20 mouse cellular contexts compared by ENCODE assay signal in genomic region chr19:24698651-24699050, GRCm38 (mm10). TPM values are rescaled to one million over a fixed set of nuclear protein-coding genes. Genes with fewer than 3 reads are reported as not detected.
DNase-seq lines count a peak whose midpoint lies in the region; ATAC-seq and TF ChIP-seq lines count a peak whose summit lies in the region.
"Had no signal": no experiment of that assay in that cellular context is flagged by ENCODE, and none has a peak within 500 bp of the region (broad histone marks: within the 10 kb centered on the region; RNA-seq: fewer than 3 reads in every experiment).

No protein-coding gene starts in this region.

- no peaks in the 10 kb centered on the region for H3K9me3 ChIP-seq in heart, embryonic 16.5 days (replicated peaks; ENCODE audit: control insufficient read depth, low read length)
- H3K9me3 ChIP-seq in neural tube, embryonic 15.5 days (replicated peaks): no peaks in the 10 kb centered on the region
- H3K9me3 ChIP-seq in forebrain, embryonic 11.5 days (ENCODE audit: control insufficient read depth, low read length): no peaks in the 10 kb centered on the region
- H3K9me3 ChIP-seq: embryonic facial prominence, embryonic 10.5 days; forebrain, embryonic 15.5 days; liver, embryonic 13.5 days; megakaryocyte, embryonic 14.5 days; midbrain, embryonic 15.5 days had no signal

- H3K4me2 ChIP-seq in heart, embryonic 16.5 days (ENCODE audit: low read depth, low read length): 0 out of 2 replicates have a peak overlapping the region, but pooled peaks have one; percentile 9
- H3K4me2 ChIP-seq in neural tube, embryonic 15.5 days: no peak overlapping the region
- no peak overlapping the region for H3K4me2 ChIP-seq in forebrain, embryonic 11.5 days (ENCODE audit: low read depth, low read length, severe bottlenecking)
- H3K4me2 ChIP-seq: forebrain, embryonic 15.5 days; hindbrain, embryonic 14.5 days; liver, embryonic 13.5 days; midbrain, embryonic 15.5 days had no signal

- no peak for ATAC-seq in heart, embryonic 16.5 days (replicated peaks; ENCODE audit: extremely low read depth, insufficient read depth, low FRiP score)
- no peak for ATAC-seq in neural tube, embryonic 15.5 days (ENCODE audit: low FRiP score)
- ATAC-seq in forebrain, embryonic 11.5 days (replicated peaks; ENCODE audit: low FRiP score): no peak
- ATAC-seq: forebrain, embryonic 15.5 days; midbrain, embryonic 15.5 days had no signal

- H3K4me3 ChIP-seq in heart, embryonic 16.5 days (ENCODE audit: low read length): no peak overlapping the region
- no peak overlapping the region for H3K4me3 ChIP-seq in left cerebral cortex, adult 2 months
- no peak overlapping the region for H3K4me3 ChIP-seq in neural tube, embryonic 15.5 days (replicated peaks)
- no peak overlapping the region for H3K4me3 ChIP-seq in forebrain, embryonic 11.5 days (ENCODE audit: low read depth, low read length)
- H3K4me3 ChIP-seq: embryonic facial prominence, embryonic 10.5 days; forebrain, embryonic 15.5 days; liver, embryonic 13.5 days; megakaryocyte, embryonic 14.5 days; midbrain, embryonic 15.5 days had no signal

- no peak for TF ChIP-seq CTCF in left cerebral cortex, adult 2 months (IDR thresholded peaks at IDR 0.05)

- no peak overlapping the region for H3K9ac ChIP-seq in heart, embryonic 16.5 days (ENCODE audit: low read length)
- no peak overlapping the region for H3K9ac ChIP-seq in neural tube, embryonic 15.5 days (replicated peaks)
- H3K9ac ChIP-seq in forebrain, embryonic 11.5 days (ENCODE audit: low read length): no peak overlapping the region
- H3K9ac ChIP-seq: forebrain, embryonic 15.5 days; hindbrain, embryonic 14.5 days; liver, embryonic 13.5 days; midbrain, embryonic 15.5 days had no signal

- 44% methylated on average over 5 of the region's 5 CpGs for WGBS in heart, embryonic 16.5 days
- WGBS in neural tube, embryonic 15.5 days: 44% methylated on average over 5 of the region's 5 CpGs
- 86% methylated on average over 5 of the region's 5 CpGs for WGBS in forebrain, embryonic 11.5 days

- peak; percentile 42 for DNase-seq in adrenal gland, adult 2 months
- no peak for DNase-seq in adrenal gland, postnatal 10 days
- DNase-seq in heart, postnatal 25 days (ENCODE audit: low spot score): no peak
- DNase-seq in left cerebral cortex, adult 2 months (ENCODE audit: extremely low spot score in 1 of 2, low spot score in 2 of 2): no peak
- DNase-seq in left cerebral cortex, adult 18-20 months (ENCODE audit: low spot score in 2 of 2): no peak
- no peak for DNase-seq in forebrain, embryonic 11.5 days (ENCODE audit: low spot score)
- DNase-seq: cerebellum, adult 11 months; cerebellum, postnatal 25 days; heart, postnatal 14 days; liver, embryonic 13.5 days; right cerebral cortex, adult 18-20 months; thymus, adult 2 months had no signal

- no peaks in the 10 kb centered on the region for H3K27me3 ChIP-seq in heart, embryonic 16.5 days (ENCODE audit: control insufficient read depth, insufficient read depth, low read length)
- no peaks in the 10 kb centered on the region for H3K27me3 ChIP-seq in neural tube, embryonic 15.5 days (replicated peaks)
- no peaks in the 10 kb centered on the region for H3K27me3 ChIP-seq in forebrain, embryonic 11.5 days (ENCODE audit: control insufficient read depth, insufficient read depth, low read length)
- H3K27me3 ChIP-seq: CH12.LX; forebrain, embryonic 15.5 days; liver, embryonic 13.5 days; midbrain, embryonic 15.5 days had no signal

- no peaks in the 10 kb centered on the region for H3K36me3 ChIP-seq in heart, embryonic 16.5 days (ENCODE audit: control insufficient read depth, insufficient read depth)
- H3K36me3 ChIP-seq in neural tube, embryonic 15.5 days: no peaks in the 10 kb centered on the region
- H3K36me3 ChIP-seq in forebrain, embryonic 11.5 days (ENCODE audit: control insufficient read depth, insufficient read depth, low read length): no peaks in the 10 kb centered on the region
- H3K36me3 ChIP-seq: embryonic facial prominence, embryonic 10.5 days; forebrain, embryonic 15.5 days; liver, embryonic 13.5 days; midbrain, embryonic 15.5 days had no signal

- no peak overlapping the region for H3K27ac ChIP-seq in heart, embryonic 16.5 days (ENCODE audit: low read length)
- 0 out of 2 replicates have a peak overlapping the region, but pooled peaks have one; percentile 15 for H3K27ac ChIP-seq in left cerebral cortex, adult 2 months
- peak overlapping the region; percentile 51; the same call in 1 of the 2 replicates for H3K27ac ChIP-seq in neural tube, embryonic 15.5 days (replicated peaks)
- H3K27ac ChIP-seq in forebrain, embryonic 11.5 days (ENCODE audit: low read depth, low read length): no peak overlapping the region
- H3K27ac ChIP-seq: embryonic facial prominence, embryonic 10.5 days; forebrain, embryonic 15.5 days; hindbrain, embryonic 14.5 days; liver, embryonic 13.5 days; midbrain, embryonic 15.5 days had no signal

- intact Hi-C loops in heart, postnatal 25 days (cut with DNase I): no loop called here
- intact Hi-C loops in left cerebral cortex, adult 2 months (cut with DNase I): no loop called here

- H3K4me1 ChIP-seq in heart, embryonic 16.5 days (ENCODE audit: control insufficient read depth, insufficient read depth, low read length): peaks cover 11% of the 10 kb centered on the region
- no peaks in the 10 kb centered on the region for H3K4me1 ChIP-seq in neural tube, embryonic 15.5 days
- H3K4me1 ChIP-seq in forebrain, embryonic 11.5 days (replicated peaks; ENCODE audit: control insufficient read depth, insufficient read depth, low read length): no peaks in the 10 kb centered on the region
- H3K4me1 ChIP-seq: liver, embryonic 13.5 days; megakaryocyte, embryonic 14.5 days; midbrain, embryonic 15.5 days had no signal

RNA-seq across cellular contexts. Expression of gene Tmem252, which starts 24.8 kb away (rescaled TPM):
- total RNA-seq in adrenal gland, adult 2 months (2021): under 1 TPM; 0.14 to 0.17 TPM
- 0.13 and 0.18 TPM in 2 replicates for polyA plus RNA-seq in adrenal gland, adult 2 months (2012; rRNA removed)
- total RNA-seq in adrenal gland, postnatal 10 days (2021): under 1 TPM; 0.24 to 0.51 TPM
- 3.9 TPM in 2 replicates for polyA plus RNA-seq in heart, embryonic 16.5 days (2015; fragmentation: Nextera tagmentation; extraction: Ambion mirVana)
- total RNA-seq in heart, postnatal 25 days (2021): under 1 TPM; 0.08 to 0.13 TPM
- total RNA-seq in left cerebral cortex, adult 2 months (2021): under 1 TPM; 0.23 to 0.72 TPM
- under 1 TPM; 0.16 to 0.33 TPM for total RNA-seq in left cerebral cortex, adult 18-20 months (2021)
- polyA plus RNA-seq in neural tube, embryonic 15.5 days (2015; fragmentation: Nextera tagmentation; extraction: Ambion mirVana): 2.4 and 3.6 TPM in 2 replicates
- polyA plus RNA-seq in forebrain, embryonic 11.5 days (2014; fragmentation: Nextera tagmentation; extraction: Ambion mirVana): 0.69 and 0.83 TPM in 2 replicates
- total RNA-seq: CH12.LX had no signal

Comparison
In these comparisons a context has a peak if more than half of its experiments do, and no peak if none do; other contexts are left out.
1. H3K27ac ChIP-seq: peak in left cerebral cortex, adult 2 months (single experiment) and neural tube, embryonic 15.5 days (single experiment); none in heart, embryonic 16.5 days (single experiment) and forebrain, embryonic 11.5 days (single experiment).